Mouse (Mus musculus) embryonic facial prominence, embryonic 15.5 days (tissue): Measurements from ENCODE around the gene Maml3. TPM values are rescaled to one million over a fixed set of nuclear protein-coding genes. Genes with fewer than 3 reads are reported as not detected.

Source experiments
- ATAC-seq: fragments of 200-750 bp; cut with Nextera tagmentation; 2 replicates; pipeline ENCODE4 v1.8.0; 2017; ENCODE audit warnings: low read depth, moderate TSS enrichment; ENCODE audit not compliant: insufficient number of reproducible peaks, low FRiP score, low TSS enrichment
- H3K27ac ChIP-seq: fragments of 300-500 bp; sonication (generic); replicated peaks from 2 replicates; pipeline ENCODE4 v1.5.1; 2015; ENCODE audit warnings: mild to moderate bottlenecking, inconsistent platforms
- H3K27me3 ChIP-seq: fragments of 300-500 bp; sonication (generic); 2 replicates; pipeline ENCODE4 v1.6.1; 2015; ENCODE audit warnings: inconsistent platforms
- H3K36me3 ChIP-seq: fragments of 300-500 bp; sonication (generic); 2 replicates; pipeline ENCODE4 v1.6.1; 2015; ENCODE audit warnings: mild to moderate bottlenecking, inconsistent platforms
- H3K4me1 ChIP-seq: fragments of 300-500 bp; sonication (generic); 2 replicates; pipeline ENCODE4 v1.6.1; 2015; ENCODE audit warnings: inconsistent platforms
- H3K4me2 ChIP-seq: fragments of 300-500 bp; sonication (generic); replicated peaks from 2 replicates; pipeline ENCODE4 v1.6.1; 2015; ENCODE audit warnings: mild to moderate bottlenecking, inconsistent platforms
- H3K4me3 ChIP-seq: fragments of 300-500 bp; sonication (generic); replicated peaks from 2 replicates; pipeline ENCODE4 v1.5.1; 2015; ENCODE audit warnings: mild to moderate bottlenecking, inconsistent platforms
- H3K9ac ChIP-seq: fragments of 300-500 bp; sonication (generic); 2 replicates; pipeline ENCODE4 v1.6.1; 2015; ENCODE audit warnings: inconsistent platforms
- H3K9me3 ChIP-seq: fragments of 300-500 bp; sonication (generic); replicated peaks from 2 replicates; pipeline ENCODE4 v1.6.1; 2016; ENCODE audit warnings: inconsistent platforms
- WGBS: fragments of 180-500 bp; shearing (Covaris S2); methylation state at CpG from one replicate; pipeline ENCODE4 v1.1.7; 2015; 5-methylcytosine and 5-hydroxymethylcytosine counted together
- polyA plus RNA-seq: library from polyadenylated mRNA; unstranded; fragments of >200 nt; fragmentation: Nextera tagmentation; extraction: Ambion mirVana; gene quantifications from 2 replicates; pipeline ENCODE4 v1.2.1, GENCODE M21; 2015

The Maml3 gene
- polyA plus RNA-seq, 1 experiment from 2014 or later = 6.5 TPM

- Histone ChIP-seq H3K27ac (no peak overlapping the region; the same call in 1 of the 2 replicates), H3K27me3 (no peaks in the 10 kb centered on the region), H3K4me2 (no peak overlapping the region), H3K4me3 (no peak overlapping the region), H3K9me3 (no peaks in the 10 kb centered on the region), H3K9ac (no peak overlapping the region), H3K36me3 (no peaks in the 10 kb centered on the region), H3K4me1 (peaks cover 27% of the 10 kb centered on the region)
- whole genome bisulfite sequencing = 50% methylated on average over 10 of the region's 10 CpGs
- no peak for ATAC-seq
These were observed 197.6 kb downstream of the Maml3 start for GRCm38 (mm10) chr3:51907113-51907860.

GRCm38 (mm10) chr3:51905903-51906302, 199.0 kb downstream of the Maml3 start:
- Histone ChIP-seq H3K9ac (no peak overlapping the region), H3K36me3 (no peaks in the 10 kb centered on the region), H3K4me3 (no peak overlapping the region), H3K9me3 (no peaks in the 10 kb centered on the region), H3K4me1 (peaks cover 24% of the 10 kb centered on the region), H3K27ac (no peak overlapping the region), H3K4me2 (no peak overlapping the region), H3K27me3 (no peaks in the 10 kb centered on the region)
- 65% methylated on average over 9 of the region's 9 CpGs for whole genome bisulfite sequencing
- ATAC-seq = no peak

GRCm38 (mm10) chr3:51904357-51904855, 200.5 kb downstream of the Maml3 start:
- Histone ChIP-seq H3K9me3 (no peaks in the 10 kb centered on the region), H3K27ac (no peak overlapping the region), H3K4me1 (peaks cover 24% of the 10 kb centered on the region), H3K27me3 (no peaks in the 10 kb centered on the region), H3K9ac (no peak overlapping the region), H3K4me2 (no peak overlapping the region), H3K36me3 (no peaks in the 10 kb centered on the region), H3K4me3 (no peak overlapping the region)
- no peak for ATAC-seq
- 61% methylated on average over 12 of the region's 12 CpGs for WGBS

- Histone ChIP-seq H3K4me2 (no peak overlapping the region), H3K27me3 (no peaks in the 10 kb centered on the region), H3K4me1 (peaks cover 5% of the 10 kb centered on the region), H3K9ac (no peak overlapping the region), H3K36me3 (no peaks in the 10 kb centered on the region), H3K9me3 (no peaks in the 10 kb centered on the region), H3K4me3 (no peak overlapping the region), H3K27ac (no peak overlapping the region; the same call in 1 of the 2 replicates)
- no peak for ATAC-seq
- WGBS = 35% methylated on average over 2 of the region's 2 CpGs
These were observed 203.7 kb downstream of the Maml3 start for GRCm38 (mm10) chr3:51901151-51901550.

- no peaks in the 10 kb centered on the region; the same call in 1 of the 2 replicates for H3K9me3 ChIP-seq
- no peak overlapping the region for H3K4me2 ChIP-seq
- no peak overlapping the region for H3K9ac ChIP-seq
- no peak overlapping the region for H3K4me3 ChIP-seq
- no peak overlapping the region for H3K27ac ChIP-seq
- 69% methylated on average over 8 of the region's 8 CpGs for WGBS
- peaks cover 8% of the 10 kb centered on the region for H3K4me1 ChIP-seq
- H3K36me3 ChIP-seq = no peaks in the 10 kb centered on the region
- H3K27me3 ChIP-seq = no peaks in the 10 kb centered on the region
- no peak for ATAC-seq
These were observed 210.4 kb downstream of the Maml3 start for GRCm38 (mm10) chr3:51894514-51894913.

- no peak overlapping the region for H3K27ac ChIP-seq
- H3K4me3 ChIP-seq = no peak overlapping the region
- no peaks in the 10 kb centered on the region for H3K36me3 ChIP-seq
- H3K27me3 ChIP-seq = no peaks in the 10 kb centered on the region
- WGBS = 75% methylated on average over 10 of the region's 10 CpGs
- no peaks in the 10 kb centered on the region; the same call in 1 of the 2 replicates for H3K9me3 ChIP-seq
- H3K9ac ChIP-seq = no peak overlapping the region
- no peak overlapping the region for H3K4me2 ChIP-seq
- peaks cover 27% of the 10 kb centered on the region for H3K4me1 ChIP-seq
- no peak for ATAC-seq
These were observed 213.2 kb downstream of the Maml3 start for GRCm38 (mm10) chr3:51891562-51892119.

- Histone ChIP-seq H3K9ac (no peak overlapping the region), H3K4me1 (peaks cover 35% of the 10 kb centered on the region), H3K27me3 (no peaks in the 10 kb centered on the region), H3K4me3 (no peak overlapping the region), H3K4me2 (no peak overlapping the region), H3K36me3 (no peaks in the 10 kb centered on the region), H3K9me3 (no peaks in the 10 kb centered on the region), H3K27ac (no peak overlapping the region)
- ATAC-seq = no peak
- WGBS = 81% methylated on average over 4 of the region's 4 CpGs
These were observed 214.7 kb downstream of the Maml3 start for GRCm38 (mm10) chr3:51890181-51890580.

GRCm38 (mm10) chr3:51889776-51890175, 215.1 kb downstream of the Maml3 start:
- Histone ChIP-seq H3K36me3 (no peaks in the 10 kb centered on the region), H3K9me3 (no peaks in the 10 kb centered on the region), H3K4me2 (no peak overlapping the region), H3K9ac (no peak overlapping the region), H3K27ac (no peak overlapping the region), H3K27me3 (no peaks in the 10 kb centered on the region), H3K4me3 (no peak overlapping the region), H3K4me1 (peaks cover 35% of the 10 kb centered on the region)
- WGBS = 39% methylated on average over 5 of the region's 5 CpGs
- no peak for ATAC-seq

GRCm38 (mm10) chr3:51888662-51889433, 216.0 kb downstream of the Maml3 start:
- H3K4me1 ChIP-seq = peaks cover 38% of the 10 kb centered on the region
- no peak overlapping the region for H3K9ac ChIP-seq
- 17% methylated on average over 20 of the region's 20 CpGs for WGBS
- H3K27me3 ChIP-seq = no peaks in the 10 kb centered on the region
- H3K4me3 ChIP-seq = no peak overlapping the region; the same call in 1 of the 2 replicates
- peak; percentile 59; the same call in 1 of the 2 replicates for ATAC-seq
- H3K9me3 ChIP-seq = no peaks in the 10 kb centered on the region
- H3K4me2 ChIP-seq = peak overlapping the region; percentile 42
- H3K36me3 ChIP-seq = no peaks in the 10 kb centered on the region
- no peak overlapping the region for H3K27ac ChIP-seq

- Histone ChIP-seq H3K4me3 (no peak overlapping the region), H3K27ac (no peak overlapping the region), H3K4me2 (peak overlapping the region; percentile 42), H3K9ac (no peak overlapping the region), H3K9me3 (no peaks in the 10 kb centered on the region), H3K36me3 (no peaks in the 10 kb centered on the region), H3K27me3 (no peaks in the 10 kb centered on the region), H3K4me1 (peaks cover 41% of the 10 kb centered on the region)
- ATAC-seq = 0 out of 2 replicates have a peak, but pooled peaks have one; percentile 15
- 9% methylated on average over 8 of the region's 8 CpGs for WGBS
These were observed 216.6 kb downstream of the Maml3 start for GRCm38 (mm10) chr3:51888295-51888661.

GRCm38 (mm10) chr3:51885920-51886319, 219.0 kb downstream of the Maml3 start:
- ATAC-seq = no peak
- Histone ChIP-seq H3K4me1 (peaks cover 48% of the 10 kb centered on the region), H3K4me3 (no peak overlapping the region), H3K4me2 (no peak overlapping the region), H3K27ac (peak overlapping the region; percentile 63; the same call in 1 of the 2 replicates), H3K36me3 (no peaks in the 10 kb centered on the region), H3K9me3 (no peaks in the 10 kb centered on the region), H3K27me3 (no peaks in the 10 kb centered on the region), H3K9ac (no peak overlapping the region)
- WGBS = 52% methylated on average over 5 of the region's 5 CpGs
